Mouse (Mus musculus) brain, embryonic 14.5 days (tissue): ENCODE data around the gene Taok3.

Experiments
- CTCF ChIP-seq: fragments of 200-500 bp; IDR thresholded peaks from 2 replicates; pipeline ENCODE4 v1.5.1; 2012; ENCODE audit warnings: inconsistent platforms, mild to moderate bottlenecking, moderate library complexity, borderline replicate concordance; ENCODE audit not compliant: insufficient read depth, insufficient read length; ENCODE audit errors: extremely low read depth
- POLR2A ChIP-seq: fragments of 200-500 bp; IDR thresholded peaks from 2 replicates; pipeline ENCODE4 v1.6.1; 2012; ENCODE audit warnings: mild to moderate bottlenecking, inconsistent platforms, borderline replicate concordance; ENCODE audit not compliant: poor library complexity, insufficient read depth, insufficient read length, severe bottlenecking; ENCODE audit errors: extremely low read depth

GRCm38 (mm10) chr5:117125482-117126346 lies 5.8 kb downstream of the Taok3 start:
- TF ChIP-seq POLR2A, result no peak
- TF ChIP-seq CTCF, result no peak
